Mouse (Mus musculus): ENCODE data around the gene Tmub2. TPM values are rescaled to one million over a fixed set of nuclear protein-coding genes. Genes with fewer than 3 reads are reported as not detected.

Gene Tmub2
- polyA plus RNA-seq, 1 experiment, result 48.3 TPM

GRCm38 (mm10) chr11:102248630-102249230 lies 36.0 kb upstream of the Tmub2 start, which contains the start of gene BC030867:
TSS of gene BC030867 (plus strand) at chr11:102248882.
- peaks cover 30% of the 10 kb centered on the region for H3K36me3 ChIP-seq (replicated peaks; ENCODE audit: low read length)
- H3K27me3 ChIP-seq (replicated peaks), result no peaks in the 10 kb centered on the region
- H3K9me3 ChIP-seq, result no peaks in the 10 kb centered on the region; the same call in 1 of the 2 replicates
- peak within 1 kb of the TSS; percentile 95 for H3K4me3 ChIP-seq (replicated peaks)
- peak; percentile 38; the same call in 1 of the 2 replicates for TF ChIP-seq FLI1 (IDR thresholded peaks at IDR 0.05; ENCODE audit: low read length)
- no peak for TF ChIP-seq GATA1 (IDR thresholded peaks at IDR 0.05; ENCODE audit: borderline replicate concordance, low read length)
- peaks cover 49% of the 10 kb centered on the region for H3K4me1 ChIP-seq

GRCm38 (mm10) chr11:102249351-102250090 lies 35.2 kb upstream of the Tmub2 start:
- Histone ChIP-seq H3K4me1 (peaks cover 44% of the 10 kb centered on the region), H3K27me3 (replicated peaks) (no peaks in the 10 kb centered on the region), H3K4me3 (replicated peaks) (peak overlapping the region; percentile 95), H3K9me3 (no peaks in the 10 kb centered on the region; the same call in 1 of the 2 replicates), H3K36me3 (replicated peaks; ENCODE audit: low read length) (peaks cover 38% of the 10 kb centered on the region)
- TF ChIP-seq FLI1 (IDR thresholded peaks at IDR 0.05; ENCODE audit: low read length), result no peak
- TF ChIP-seq GATA1 (IDR thresholded peaks at IDR 0.05; ENCODE audit: borderline replicate concordance, low read length), result no peak

GRCm38 (mm10) chr11:102257514-102257913 lies 27.2 kb upstream of the Tmub2 start:
- Histone ChIP-seq H3K36me3 (replicated peaks; ENCODE audit: low read length) (peaks cover 94% of the 10 kb centered on the region), H3K9me3 (no peaks in the 10 kb centered on the region)

GRCm38 (mm10) chr11:102258095-102258494 lies 26.6 kb upstream of the Tmub2 start:
- Histone ChIP-seq H3K27me3 (replicated peaks) (no peaks in the 10 kb centered on the region), H3K4me3 (replicated peaks) (no peak overlapping the region), H3K36me3 (replicated peaks; ENCODE audit: low read length) (peaks cover 93% of the 10 kb centered on the region), H3K4me1 (peaks cover 20% of the 10 kb centered on the region), H3K9me3 (no peaks in the 10 kb centered on the region)
- no peak for TF ChIP-seq GATA1 (IDR thresholded peaks at IDR 0.05; ENCODE audit: borderline replicate concordance, low read length)
- no peak for TF ChIP-seq FLI1 (IDR thresholded peaks at IDR 0.05; ENCODE audit: low read length)

More at GRCm38 (mm10) chr11:102257514-102257913, 27.2 kb upstream of the Tmub2 start:
- H3K4me1 ChIP-seq, result peaks cover 20% of the 10 kb centered on the region
- TF ChIP-seq FLI1 (IDR thresholded peaks at IDR 0.05; ENCODE audit: low read length), result no peak
- no peak for TF ChIP-seq GATA1 (IDR thresholded peaks at IDR 0.05; ENCODE audit: borderline replicate concordance, low read length)
- H3K4me3 ChIP-seq (replicated peaks), result no peak overlapping the region
- no peaks in the 10 kb centered on the region for H3K27me3 ChIP-seq (replicated peaks)

- TF ChIP-seq GATA1 (IDR thresholded peaks at IDR 0.05; ENCODE audit: borderline replicate concordance, low read length) (no peak), FLI1 (IDR thresholded peaks at IDR 0.05; ENCODE audit: low read length) (no peak)
- no peaks in the 10 kb centered on the region for H3K9me3 ChIP-seq
- peaks cover 93% of the 10 kb centered on the region for H3K36me3 ChIP-seq (replicated peaks; ENCODE audit: low read length)
- H3K27me3 ChIP-seq (replicated peaks), result no peaks in the 10 kb centered on the region
- H3K4me3 ChIP-seq (replicated peaks), result no peak overlapping the region
- H3K4me1 ChIP-seq, result peaks cover 20% of the 10 kb centered on the region
Measured at GRCm38 (mm10) chr11:102258521-102258920, 26.2 kb upstream of the Tmub2 start.

- no peak for TF ChIP-seq GATA1 (IDR thresholded peaks at IDR 0.05; ENCODE audit: borderline replicate concordance, low read length)
- H3K9me3 ChIP-seq, result no peaks in the 10 kb centered on the region
- H3K27me3 ChIP-seq (replicated peaks), result no peaks in the 10 kb centered on the region
- peaks cover 15% of the 10 kb centered on the region for H3K4me1 ChIP-seq
- H3K36me3 ChIP-seq (replicated peaks; ENCODE audit: low read length), result peaks cover 65% of the 10 kb centered on the region
- H3K4me3 ChIP-seq (replicated peaks), result no peak overlapping the region
Measured at GRCm38 (mm10) chr11:102263211-102263610, 21.5 kb upstream of the Tmub2 start.

GRCm38 (mm10) chr11:102265816-102266215 lies 18.9 kb upstream of the Tmub2 start:
- Histone ChIP-seq H3K36me3 (replicated peaks; ENCODE audit: low read length) (peaks cover 42% of the 10 kb centered on the region), H3K4me1 (peaks cover 21% of the 10 kb centered on the region), H3K4me3 (replicated peaks) (no peak overlapping the region), H3K9me3 (no peaks in the 10 kb centered on the region), H3K27me3 (replicated peaks) (peaks cover 5% of the 10 kb centered on the region)
- TF ChIP-seq GATA1 (IDR thresholded peaks at IDR 0.05; ENCODE audit: borderline replicate concordance, low read length) (no peak), FLI1 (IDR thresholded peaks at IDR 0.05; ENCODE audit: low read length) (no peak)

GRCm38 (mm10) chr11:102266631-102267355 lies 17.9 kb upstream of the Tmub2 start:
- H3K27me3 ChIP-seq (replicated peaks), result peaks cover 8% of the 10 kb centered on the region
- H3K36me3 ChIP-seq (replicated peaks; ENCODE audit: low read length), result peaks cover 34% of the 10 kb centered on the region
- no peak for TF ChIP-seq FLI1 (IDR thresholded peaks at IDR 0.05; ENCODE audit: low read length)
- no peak for TF ChIP-seq GATA1 (IDR thresholded peaks at IDR 0.05; ENCODE audit: borderline replicate concordance, low read length)
- peaks cover 21% of the 10 kb centered on the region for H3K4me1 ChIP-seq
- H3K9me3 ChIP-seq, result no peaks in the 10 kb centered on the region
- no peak overlapping the region for H3K4me3 ChIP-seq (replicated peaks)

GRCm38 (mm10) chr11:102267480-102267879 lies 17.3 kb upstream of the Tmub2 start:
- no peaks in the 10 kb centered on the region for H3K9me3 ChIP-seq
- peak overlapping the region; percentile 72 for H3K4me3 ChIP-seq (replicated peaks)
- TF ChIP-seq GATA1 (IDR thresholded peaks at IDR 0.05; ENCODE audit: borderline replicate concordance, low read length) (no peak), FLI1 (IDR thresholded peaks at IDR 0.05; ENCODE audit: low read length) (no peak)
- H3K27me3 ChIP-seq (replicated peaks), result peaks cover 12% of the 10 kb centered on the region
- H3K36me3 ChIP-seq (replicated peaks; ENCODE audit: low read length), result peaks cover 27% of the 10 kb centered on the region
- H3K4me1 ChIP-seq, result peaks cover 21% of the 10 kb centered on the region
